Mouse (Mus musculus): ENCODE measurements at regions not wholly inside any gene's neighbourhood (a gene's known extent, or its start where the extent isn't known, plus 50 kb on each side); places are given as distances from the start of the nearest gene placed in this dataset.

- in situ Hi-C loops (cut with MboI; ENCODE audit: low sequenced_read_pairs in 2 of 2, unreplicated experiment in 2 of 2) = no loop called here
- H3K4me3 ChIP-seq (ENCODE audit: insufficient read depth in 1 of 2, low read depth in 1 of 2, low read length in 2 of 2, poor library complexity in 1 of 2, severe bottlenecking in 1 of 2) = no peak overlapping the region
- H3K27ac ChIP-seq (ENCODE audit: insufficient read depth, low read depth, low read length, poor library complexity, severe bottlenecking) = no peak overlapping the region
- no peaks in the 10 kb centered on the region; a peak in 1 of 4 replicates for H3K4me1 ChIP-seq (ENCODE audit: control insufficient read depth in 2 of 2, insufficient read depth in 2 of 2, low read length in 2 of 2, poor library complexity in 1 of 2)
- H3K9me3 ChIP-seq (ENCODE audit: control insufficient read depth, insufficient read depth, low read depth, low read length) = no peaks in the 10 kb centered on the region
- H3K9ac ChIP-seq (ENCODE audit: insufficient read depth, low read depth, low read length, poor library complexity, severe bottlenecking) = no peak overlapping the region
- no peaks in the 10 kb centered on the region for H3K36me3 ChIP-seq (ENCODE audit: control insufficient read depth, insufficient read depth, low read length, poor library complexity, severe bottlenecking)
- DNase-seq (ENCODE audit: low read depth, low spot score) = no peak
- TF ChIP-seq ZNF384 (IDR thresholded peaks at IDR 0.05; ENCODE audit: low read depth, low read length) (no peak), ZC3H11A (IDR thresholded peaks at IDR 0.05; ENCODE audit: borderline replicate concordance, low read depth, low read length) (no peak), MAFK (IDR thresholded peaks at IDR 0.05; ENCODE audit: insufficient read depth, low read depth, low read length) (no peak), HCFC1 (IDR thresholded peaks at IDR 0.05; ENCODE audit: borderline replicate concordance, insufficient read depth, low read length) (no peak), CHD2 (IDR thresholded peaks at IDR 0.05; ENCODE audit: low read depth, low read length) (no peak)
These were observed 156.1 kb upstream of the Syt13 start for GRCm38 (mm10) chr2:92758775-92759174.

- no peak overlapping the region for H3K4me3 ChIP-seq (ENCODE audit: insufficient read depth in 1 of 2, low read depth in 1 of 2, low read length in 2 of 2, poor library complexity in 1 of 2, severe bottlenecking in 1 of 2)
- H3K9me3 ChIP-seq (ENCODE audit: control insufficient read depth, insufficient read depth, low read depth, low read length) = no peaks in the 10 kb centered on the region
- H3K36me3 ChIP-seq (ENCODE audit: control insufficient read depth, insufficient read depth, low read length, poor library complexity, severe bottlenecking) = no peaks in the 10 kb centered on the region
- DNase-seq (ENCODE audit: low read depth, low spot score) = no peak
- H3K9ac ChIP-seq (ENCODE audit: insufficient read depth, low read depth, low read length, poor library complexity, severe bottlenecking) = no peak overlapping the region
- in situ Hi-C loops (cut with MboI; ENCODE audit: low sequenced_read_pairs in 2 of 2, unreplicated experiment in 2 of 2) = no loop called here
- TF ChIP-seq ZNF384 (IDR thresholded peaks at IDR 0.05; ENCODE audit: low read depth, low read length) (no peak), ZC3H11A (IDR thresholded peaks at IDR 0.05; ENCODE audit: borderline replicate concordance, low read depth, low read length) (no peak), CHD2 (IDR thresholded peaks at IDR 0.05; ENCODE audit: low read depth, low read length) (no peak), MAFK (IDR thresholded peaks at IDR 0.05; ENCODE audit: insufficient read depth, low read depth, low read length) (no peak)
- H3K27ac ChIP-seq (ENCODE audit: insufficient read depth, low read depth, low read length, poor library complexity, severe bottlenecking) = no peak overlapping the region; the same call in 1 of the 2 replicates
- no peaks in the 10 kb centered on the region; a peak in 1 of 4 replicates for H3K4me1 ChIP-seq (ENCODE audit: control insufficient read depth in 2 of 2, insufficient read depth in 2 of 2, low read length in 2 of 2, poor library complexity in 1 of 2)
These were observed 150.8 kb upstream of the Syt13 start for GRCm38 (mm10) chr2:92763881-92764635.

GRCm38 (mm10) chr2:92767476-92768005 is 147.4 kb upstream of the Syt13 start:
- in situ Hi-C loops (cut with MboI; ENCODE audit: low sequenced_read_pairs in 2 of 2, unreplicated experiment in 2 of 2) = no loop called here
- Histone ChIP-seq H3K4me3 (ENCODE audit: insufficient read depth in 1 of 2, low read depth in 1 of 2, low read length in 2 of 2, poor library complexity in 1 of 2, severe bottlenecking in 1 of 2) (no peak overlapping the region), H3K36me3 (ENCODE audit: control insufficient read depth, insufficient read depth, low read length, poor library complexity, severe bottlenecking) (no peaks in the 10 kb centered on the region), H3K4me1 (ENCODE audit: control insufficient read depth in 2 of 2, insufficient read depth in 2 of 2, low read length in 2 of 2, poor library complexity in 1 of 2) (no peaks in the 10 kb centered on the region), H3K27ac (ENCODE audit: insufficient read depth, low read depth, low read length, poor library complexity, severe bottlenecking) (no peak overlapping the region), H3K9ac (ENCODE audit: insufficient read depth, low read depth, low read length, poor library complexity, severe bottlenecking) (no peak overlapping the region), H3K9me3 (ENCODE audit: control insufficient read depth, insufficient read depth, low read depth, low read length) (no peaks in the 10 kb centered on the region)
- DNase-seq (ENCODE audit: low read depth, low spot score) = no peak
- TF ChIP-seq HCFC1 (IDR thresholded peaks at IDR 0.05; ENCODE audit: borderline replicate concordance, insufficient read depth, low read length) (no peak), CHD2 (IDR thresholded peaks at IDR 0.05; ENCODE audit: low read depth, low read length) (no peak), ZC3H11A (IDR thresholded peaks at IDR 0.05; ENCODE audit: borderline replicate concordance, low read depth, low read length) (no peak)

- Histone ChIP-seq H3K9me3 (ENCODE audit: control insufficient read depth, insufficient read depth, low read depth, low read length) (no peaks in the 10 kb centered on the region), H3K9ac (ENCODE audit: insufficient read depth, low read depth, low read length, poor library complexity, severe bottlenecking) (no peak overlapping the region), H3K36me3 (ENCODE audit: control insufficient read depth, insufficient read depth, low read length, poor library complexity, severe bottlenecking) (no peaks in the 10 kb centered on the region), H3K27ac (ENCODE audit: insufficient read depth, low read depth, low read length, poor library complexity, severe bottlenecking) (no peak overlapping the region), H3K4me1 (ENCODE audit: control insufficient read depth in 2 of 2, insufficient read depth in 2 of 2, low read length in 2 of 2, poor library complexity in 1 of 2) (no peaks in the 10 kb centered on the region), H3K4me3 (ENCODE audit: insufficient read depth in 1 of 2, low read depth in 1 of 2, low read length in 2 of 2, poor library complexity in 1 of 2, severe bottlenecking in 1 of 2) (no peak overlapping the region)
- DNase-seq (ENCODE audit: low read depth, low spot score) = no peak
- in situ Hi-C loops (cut with MboI; ENCODE audit: low sequenced_read_pairs in 2 of 2, unreplicated experiment in 2 of 2) = no loop called here
- TF ChIP-seq CHD2 (IDR thresholded peaks at IDR 0.05; ENCODE audit: low read depth, low read length) (no peak), HCFC1 (IDR thresholded peaks at IDR 0.05; ENCODE audit: borderline replicate concordance, insufficient read depth, low read length) (no peak), MAFK (IDR thresholded peaks at IDR 0.05; ENCODE audit: insufficient read depth, low read depth, low read length) (no peak), ZNF384 (IDR thresholded peaks at IDR 0.05; ENCODE audit: low read depth, low read length) (no peak), ZC3H11A (IDR thresholded peaks at IDR 0.05; ENCODE audit: borderline replicate concordance, low read depth, low read length) (no peak)
These were observed 146.8 kb upstream of the Syt13 start for GRCm38 (mm10) chr2:92768088-92768487.

Measured in ES-E14 (cell line).